Mouse (Mus musculus) c-Kit-positive CD71-positive TER-119-negative erythroid progenitor cells, embryonic 14.5 days (primary cell): ENCODE results near the gene Trim67.
"Not testable (repeated sequence)": the region's sequence is repeated elsewhere in the genome, so short reads cannot be mapped to it uniquely, and the experiment has no call there.

Experiments used
- DNase-seq: peaks from one replicate; pipeline ENCODE4 v3.0.0-alpha.2; 2013; ENCODE audit warnings: low read depth

Gene Trim67

GRCm38 (mm10) chr8:124833430-124834205, 40.7 kb downstream of the Trim67 start:
- no peak for DNase-seq

GRCm38 (mm10) chr8:124835848-124836247, 43.0 kb downstream of the Trim67 start:
- DNase-seq, result no peak

GRCm38 (mm10) chr8:124836273-124836672, 43.4 kb downstream of the Trim67 start:
- no peak for DNase-seq

GRCm38 (mm10) chr8:124836907-124837306, 44.0 kb downstream of the Trim67 start:
- DNase-seq, result no peak

- DNase-seq, result no peak
These were observed 45.1 kb downstream of the Trim67 start for GRCm38 (mm10) chr8:124837956-124838355.

GRCm38 (mm10) chr8:124839371-124839770, 46.5 kb downstream of the Trim67 start:
- no peak for DNase-seq

GRCm38 (mm10) chr8:124840900-124841299, 48.0 kb downstream of the Trim67 start:
- DNase-seq, result no peak

- DNase-seq, result no peak
These were observed 48.9 kb downstream of the Trim67 start for GRCm38 (mm10) chr8:124841775-124842174.

GRCm38 (mm10) chr8:124842929-124843328, 50.0 kb downstream of the Trim67 start:
- not testable (repeated sequence) for DNase-seq

- no peak for DNase-seq
These were observed 52.2 kb downstream of the Trim67 start for GRCm38 (mm10) chr8:124845131-124845530.

- DNase-seq, result no peak
These were observed 52.7 kb downstream of the Trim67 start for GRCm38 (mm10) chr8:124845573-124845972.

- no peak for DNase-seq
These were observed 60.6 kb downstream of the Trim67 start for GRCm38 (mm10) chr8:124853511-124853910.

- peak; percentile 34 for DNase-seq
These were observed 66.6 kb downstream of the Trim67 start for GRCm38 (mm10) chr8:124859466-124859865.

- no peak for DNase-seq
These were observed 67.3 kb downstream of the Trim67 start for GRCm38 (mm10) chr8:124860188-124860587.

GRCm38 (mm10) chr8:124862321-124863162, 69.7 kb downstream of the Trim67 start, which contains the start of the genes Gnpat and 2810004N23Rik:
Gene Gnpat (plus strand): TSS chr8:124863033.
Gene 2810004N23Rik (minus strand): TSS chr8:124863120.
- peak; percentile 77 for DNase-seq

- DNase-seq, result no peak
These were observed 70.3 kb downstream of the Trim67 start for GRCm38 (mm10) chr8:124863163-124863677.

- DNase-seq, result peak; percentile 25
These were observed 70.8 kb downstream of the Trim67 start for GRCm38 (mm10) chr8:124863729-124864128.

GRCm38 (mm10) chr8:124866669-124867068, 73.8 kb downstream of the Trim67 start:
- no peak for DNase-seq

GRCm38 (mm10) chr8:124867126-124867525, 74.2 kb downstream of the Trim67 start:
- no peak for DNase-seq

GRCm38 (mm10) chr8:124869708-124870107, 76.8 kb downstream of the Trim67 start:
- no peak for DNase-seq

GRCm38 (mm10) chr8:124871474-124871873, 78.6 kb downstream of the Trim67 start:
- no peak for DNase-seq

GRCm38 (mm10) chr8:124872081-124872480, 79.2 kb downstream of the Trim67 start:
- no peak for DNase-seq

- DNase-seq, result no peak
These were observed 79.8 kb downstream of the Trim67 start for GRCm38 (mm10) chr8:124872690-124873089.
